Mouse (Mus musculus) C2C12 (cell line): ENCODE results near the gene Hba-x.

Experiments
- CEBPB ChIP-seq: IDR thresholded peaks from one replicate; pipeline ENCODE4 v1.6.1; 2011; ENCODE audit warnings: low read depth, mild to moderate bottlenecking, control low read depth, moderate library complexity
- CTCF ChIP-seq: IDR thresholded peaks from one replicate; pipeline ENCODE4 v1.5.1; 2011; ENCODE audit not compliant: control insufficient read depth, insufficient read depth, insufficient read length
- FOSL1 ChIP-seq: IDR thresholded peaks from one replicate; pipeline ENCODE4 v1.8.0; 2011; ENCODE audit warnings: mild to moderate bottlenecking, low read length; ENCODE audit not compliant: poor library complexity, insufficient read depth, severe bottlenecking
- MAX ChIP-seq: IDR thresholded peaks from one replicate; pipeline ENCODE4 v1.6.1; 2011; ENCODE audit warnings: mild to moderate bottlenecking, control low read depth
- MYOD1 ChIP-seq: IDR thresholded peaks from one replicate; pipeline ENCODE4 v1.6.1; 2011; ENCODE audit warnings: low read depth; ENCODE audit not compliant: control insufficient read depth, insufficient read length
- MYOG ChIP-seq: IDR thresholded peaks from one replicate; pipeline ENCODE4 v1.6.1; 2011; ENCODE audit not compliant: control insufficient read depth, insufficient read length; ENCODE audit errors: extremely low read depth
- USF1 ChIP-seq: IDR thresholded peaks from one replicate; pipeline ENCODE4 v1.6.1; 2011; ENCODE audit warnings: low read depth, mild to moderate bottlenecking, control low read depth, moderate library complexity

GRCm38 (mm10) chr11:32277736-32278457 is 1.7 kb downstream of the Hba-x start:
- TF ChIP-seq CTCF: no peak
- TF ChIP-seq USF1: no peak
- no peak for TF ChIP-seq MYOG
- TF ChIP-seq MAX: no peak
- no peak for TF ChIP-seq MYOD1
- TF ChIP-seq CEBPB: no peak
- no peak for TF ChIP-seq FOSL1
